Mouse (Mus musculus): ENCODE measurements at regions not wholly inside any gene's neighbourhood (a gene's known extent, or its start where the extent isn't known, plus 50 kb on each side); places are given as distances from the start of the nearest gene placed in this dataset.

DNA sequence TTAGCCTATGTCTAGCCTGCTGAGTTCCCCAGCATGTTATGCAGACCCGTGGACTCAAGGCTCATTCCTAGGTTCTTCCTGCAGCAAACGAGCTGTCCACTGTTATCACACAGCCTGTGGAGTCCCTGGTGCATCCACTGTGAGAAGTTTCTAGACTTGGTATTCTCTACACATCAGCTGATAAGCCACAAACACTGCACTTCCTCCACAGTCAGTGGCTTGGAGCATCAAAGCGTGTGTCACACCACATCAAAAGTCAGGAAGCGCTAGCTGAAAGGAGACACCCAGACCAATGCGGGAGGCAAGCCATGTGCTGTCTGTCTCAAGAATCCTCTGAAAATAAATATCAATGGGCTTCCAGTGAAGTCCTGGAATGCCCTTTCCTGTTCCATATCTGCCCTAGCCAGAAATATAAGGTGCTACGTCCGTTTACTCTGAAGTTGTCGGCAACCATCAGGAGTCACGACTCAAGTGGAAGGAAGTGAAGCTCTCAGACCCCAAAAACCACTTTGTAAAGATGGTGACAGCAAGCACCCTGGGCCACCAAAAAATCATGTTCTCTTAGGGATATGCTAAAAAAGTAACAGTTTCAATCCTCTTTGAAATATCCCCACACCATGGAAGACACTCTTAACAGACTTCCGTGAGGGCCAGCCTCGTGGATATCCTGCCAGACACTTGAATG is 227.7 kb downstream of the Adgrl2 start:
- no peak for DNase-seq (ENCODE audit: low spot score)

DNA sequence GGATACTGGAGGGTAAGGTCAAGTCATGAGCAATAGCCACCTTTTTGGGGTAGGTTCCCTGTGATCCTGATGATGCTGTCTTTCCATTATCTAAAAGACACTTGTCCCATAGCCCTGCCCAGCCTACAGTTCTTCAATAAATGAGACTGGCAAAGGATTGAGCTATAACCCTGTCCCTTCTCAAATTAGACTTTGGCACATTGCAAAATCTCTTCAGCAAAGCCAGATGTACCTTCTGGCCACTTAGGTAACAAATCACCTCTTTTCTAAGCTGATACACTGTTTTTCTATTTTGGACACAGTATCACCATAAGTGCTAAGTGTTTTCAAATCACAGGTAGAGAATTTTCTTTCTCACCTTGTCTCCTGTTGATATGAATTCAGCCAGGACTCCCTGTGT is 228.8 kb downstream of the Adgrl2 start:
- DNase-seq (ENCODE audit: low spot score), result no peak

DNA sequence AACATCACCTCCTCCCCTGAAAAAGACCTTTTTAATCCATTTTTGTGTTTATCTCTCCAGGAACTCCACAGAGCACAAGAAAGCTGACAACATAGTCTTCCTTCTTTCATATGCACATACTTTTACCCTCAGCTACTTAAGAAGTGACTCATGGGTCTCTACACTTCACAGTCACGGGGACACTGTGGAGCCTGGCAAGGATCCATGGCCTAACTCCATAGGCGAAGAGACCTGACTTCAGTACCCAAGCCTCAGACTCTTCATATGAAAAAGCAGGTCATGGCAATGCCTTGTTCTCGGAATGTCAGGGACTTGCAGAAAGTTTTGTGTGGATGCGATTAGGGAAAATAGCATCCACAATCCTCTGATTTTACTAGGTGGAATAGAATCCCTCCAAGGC is 230.9 kb downstream of the Adgrl2 start:
- DNase-seq (ENCODE audit: low spot score), result no peak

DNA sequence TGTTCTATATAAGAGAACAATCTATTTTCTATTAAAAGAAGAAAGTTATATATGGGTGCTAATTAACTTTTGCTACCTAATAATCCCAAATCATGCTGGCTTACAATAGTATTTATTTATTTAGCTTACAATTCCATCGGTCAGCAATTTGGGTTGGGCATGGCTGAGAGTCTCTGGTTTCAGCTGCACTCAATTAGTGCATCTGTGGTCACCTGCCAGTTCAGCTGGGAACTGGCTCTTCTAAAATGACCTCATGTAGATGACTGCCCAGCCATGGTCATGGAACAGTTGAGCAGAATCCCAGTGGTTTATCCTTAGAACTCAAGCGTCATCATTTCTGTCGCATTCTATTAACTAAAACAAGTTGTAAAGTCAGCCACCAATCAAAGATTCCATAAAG is 244.1 kb downstream of the Adgrl2 start:
- no peak for DNase-seq (ENCODE audit: low spot score)

DNA sequence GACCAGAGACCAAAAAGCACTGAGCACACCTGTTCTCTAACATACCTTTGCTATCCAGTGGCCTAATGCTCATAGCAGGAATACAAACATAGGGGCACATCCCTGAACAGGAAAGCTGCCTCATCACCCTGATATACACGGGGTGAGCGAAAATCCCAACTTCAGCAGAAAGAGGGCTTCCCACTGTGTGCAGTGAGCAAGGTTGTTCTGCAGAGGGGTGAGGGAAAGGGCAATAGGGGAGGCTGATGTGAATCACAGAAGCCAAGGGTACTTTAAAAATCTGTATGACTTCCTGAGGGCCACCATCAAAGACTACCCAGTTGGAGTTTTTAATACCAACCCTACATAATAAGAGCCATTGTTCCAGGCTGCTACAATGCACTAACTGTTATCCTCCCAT is 245.7 kb downstream of the Adgrl2 start:
- DNase-seq (ENCODE audit: low spot score), result no peak

DNA sequence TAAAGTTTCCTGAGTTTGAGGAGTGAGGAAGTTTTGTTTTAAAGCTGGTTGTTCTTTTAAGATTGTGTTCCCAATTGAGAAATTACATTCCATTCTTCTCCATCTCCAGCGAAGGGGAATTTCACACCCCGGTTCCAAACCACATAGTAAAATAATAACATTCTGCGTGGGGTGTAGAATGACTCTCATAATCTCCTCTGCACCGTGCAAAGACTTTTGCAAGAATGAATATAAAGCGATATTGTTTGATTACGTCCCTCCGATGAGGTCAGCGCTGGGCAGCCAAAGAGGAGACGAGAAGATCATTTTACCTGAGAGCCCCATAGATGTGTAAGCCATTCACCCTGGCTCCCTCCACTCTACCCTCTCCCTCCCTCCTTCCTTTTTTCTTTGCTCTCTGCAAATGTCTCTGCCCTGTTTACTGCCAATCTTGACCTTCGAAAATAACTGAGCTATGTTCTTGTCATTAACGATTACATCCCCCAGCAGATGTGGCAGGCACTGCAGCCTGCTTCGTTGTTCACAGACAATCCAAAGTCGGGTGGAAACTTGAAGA is 256.1 kb downstream of the Adgrl2 start:
- DNase-seq (ENCODE audit: low spot score), result no peak

DNA sequence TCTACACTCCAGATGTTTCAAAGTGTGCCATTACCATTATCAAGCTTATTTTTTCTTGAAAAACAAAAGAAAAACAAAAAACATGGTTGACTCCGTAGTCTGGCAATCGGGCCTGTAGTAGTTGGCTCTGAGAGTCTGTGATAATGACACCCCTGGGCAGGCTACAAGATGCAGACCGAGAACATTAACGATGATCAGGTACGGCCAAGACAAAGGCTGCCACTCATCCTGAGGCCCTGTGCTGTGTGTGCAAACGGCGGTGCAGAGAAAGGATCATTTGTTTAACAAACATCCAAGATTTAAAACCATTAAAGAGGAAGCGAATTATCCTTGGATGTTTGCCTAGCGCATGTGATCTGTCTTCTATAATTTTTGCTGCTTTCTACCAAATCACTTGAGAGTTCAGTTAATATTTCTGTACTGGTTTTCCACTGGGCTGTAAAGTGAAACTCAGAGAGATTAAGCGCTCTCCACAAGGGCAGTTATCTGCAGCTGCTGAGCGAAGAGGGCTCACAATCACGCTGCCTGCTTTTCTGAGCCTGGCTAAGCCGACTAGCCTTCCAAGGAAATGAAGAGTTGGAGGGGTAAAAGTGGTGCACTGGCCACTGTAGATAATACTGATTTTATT is 257.0 kb downstream of the Adgrl2 start:
- DNase-seq (ENCODE audit: low spot score), result no peak

DNA sequence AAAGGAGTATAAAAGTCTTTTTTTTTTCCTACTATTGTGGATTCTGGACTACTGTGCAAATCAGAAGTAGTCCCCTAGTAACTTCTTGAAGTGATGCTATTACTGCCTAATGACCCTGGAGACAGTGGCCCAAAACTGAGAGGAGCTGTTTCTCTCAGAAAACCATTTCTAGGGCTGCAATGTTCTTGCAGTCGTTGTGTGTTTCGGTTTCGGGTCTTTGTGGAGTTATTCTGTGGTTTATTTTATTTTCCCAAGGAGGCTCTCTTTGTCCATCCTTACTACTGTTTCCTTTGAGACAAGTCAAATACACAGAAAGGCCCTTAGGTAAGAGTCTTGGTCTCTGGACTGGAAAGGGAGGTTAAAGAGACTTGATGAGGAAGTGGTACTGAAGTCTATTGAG is 258.9 kb downstream of the Adgrl2 start:
- no peak for DNase-seq (ENCODE audit: low spot score)

DNA sequence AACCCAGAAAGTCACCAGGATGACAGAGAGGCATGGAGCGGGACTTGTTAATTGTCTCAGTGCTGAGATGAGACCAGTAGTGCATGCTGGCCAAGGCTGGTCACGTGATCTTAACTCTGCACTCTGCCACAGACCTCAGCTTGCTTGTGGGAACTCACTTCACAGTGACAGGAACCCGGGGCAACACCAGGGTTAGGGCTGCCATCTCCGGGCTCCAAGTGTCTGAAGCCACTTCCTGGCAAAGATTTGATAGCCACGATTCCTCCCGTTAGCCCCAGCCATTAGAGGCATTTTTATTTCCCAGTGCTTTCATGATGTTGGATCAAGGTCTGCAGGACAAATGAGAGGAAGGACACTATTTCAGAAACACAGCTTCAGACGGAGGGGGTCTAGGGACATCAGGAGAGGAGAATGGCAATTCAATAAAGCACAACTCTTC is 261.1 kb downstream of the Adgrl2 start:
- peak; percentile 2 for DNase-seq (ENCODE audit: low spot score)

DNA sequence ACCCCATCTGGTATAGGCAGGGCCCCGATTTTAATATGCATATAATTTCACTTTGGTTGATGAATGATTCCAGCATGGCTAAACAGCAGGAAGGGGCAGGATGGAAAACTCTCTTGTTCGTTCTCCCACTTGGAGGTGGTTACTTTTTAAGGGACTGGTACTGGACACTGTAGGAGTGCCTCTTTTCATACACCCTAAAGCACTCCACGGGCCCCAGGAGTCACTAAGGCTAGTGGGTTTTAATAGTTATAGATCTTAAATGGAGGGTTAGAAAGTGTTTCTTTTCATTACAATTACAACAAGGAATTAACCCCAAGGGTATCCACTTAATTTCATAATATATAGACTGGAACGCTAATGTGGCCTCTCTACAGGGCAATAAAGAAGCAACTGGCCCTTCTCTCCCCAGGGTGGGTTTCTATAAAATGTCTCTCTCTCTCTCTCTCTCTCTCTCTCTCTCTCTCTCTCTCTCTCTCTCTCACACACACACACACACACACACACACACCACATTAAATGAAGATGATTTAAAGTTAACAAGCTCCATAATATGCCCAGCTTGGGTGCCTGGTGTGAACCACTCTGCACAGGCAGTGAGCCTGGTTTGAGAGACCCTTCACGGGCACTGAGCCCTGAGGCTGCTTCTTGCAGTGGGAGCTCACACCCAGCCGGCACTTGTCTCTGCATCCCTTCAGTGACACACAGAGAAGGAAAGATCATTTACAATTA is 261.7 kb downstream of the Adgrl2 start:
- no peak for DNase-seq (ENCODE audit: low spot score)

DNA sequence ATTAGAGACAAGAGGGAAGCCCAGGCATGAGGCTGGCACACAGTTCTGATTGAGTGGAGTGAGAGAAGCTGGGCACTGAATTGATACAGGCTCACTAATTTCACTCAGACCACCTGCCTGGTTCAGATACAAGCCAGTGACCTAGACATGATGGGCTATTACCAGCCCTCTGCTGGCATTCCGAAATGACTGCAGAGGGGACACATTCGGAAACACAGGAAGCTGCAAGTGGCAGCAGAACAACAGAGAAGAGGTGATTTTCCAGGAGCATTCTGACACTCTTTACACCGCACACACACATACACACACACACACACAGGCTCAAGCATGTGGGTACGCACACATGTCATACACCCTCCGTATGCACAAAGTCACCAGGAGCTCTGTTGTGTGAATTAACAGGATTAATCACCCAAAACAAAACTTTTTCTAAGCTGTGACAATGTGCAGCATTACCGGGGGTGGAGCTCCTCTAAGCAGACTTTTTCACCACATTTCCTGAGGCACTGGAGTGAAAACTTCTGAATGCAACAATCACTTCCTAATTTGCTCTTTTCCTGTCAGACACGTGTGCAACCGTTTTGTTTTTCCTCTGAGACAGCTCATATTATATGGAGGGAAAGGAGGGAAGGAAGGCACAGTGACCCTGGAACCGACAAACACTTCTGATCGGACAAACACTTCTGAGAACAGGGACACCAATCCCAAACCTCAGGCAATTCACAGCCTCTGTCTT is 263.6 kb downstream of the Adgrl2 start:
- DNase-seq (ENCODE audit: low spot score), result no peak

DNA sequence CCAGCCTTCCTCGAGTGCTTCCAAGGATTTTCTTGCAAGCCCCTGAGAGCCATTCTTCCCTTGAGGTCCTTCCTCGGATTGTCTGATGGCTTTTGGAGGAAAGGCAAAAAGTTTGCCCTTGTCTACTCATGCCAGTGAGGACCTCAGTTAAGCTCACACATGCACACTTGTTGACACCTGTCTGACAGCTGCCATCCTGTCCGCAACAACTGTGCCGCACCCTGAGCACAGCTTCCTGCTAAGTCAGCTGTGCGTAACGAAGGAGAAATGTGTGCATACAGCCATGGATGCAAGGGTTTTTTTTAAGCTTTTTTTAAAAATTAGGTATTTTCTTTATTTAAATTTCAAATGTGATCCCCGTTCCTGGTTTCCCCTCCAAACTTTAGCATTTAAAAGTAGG is 293.8 kb downstream of the Adgrl2 start:
- no peak for DNase-seq (ENCODE audit: low spot score)

DNA sequence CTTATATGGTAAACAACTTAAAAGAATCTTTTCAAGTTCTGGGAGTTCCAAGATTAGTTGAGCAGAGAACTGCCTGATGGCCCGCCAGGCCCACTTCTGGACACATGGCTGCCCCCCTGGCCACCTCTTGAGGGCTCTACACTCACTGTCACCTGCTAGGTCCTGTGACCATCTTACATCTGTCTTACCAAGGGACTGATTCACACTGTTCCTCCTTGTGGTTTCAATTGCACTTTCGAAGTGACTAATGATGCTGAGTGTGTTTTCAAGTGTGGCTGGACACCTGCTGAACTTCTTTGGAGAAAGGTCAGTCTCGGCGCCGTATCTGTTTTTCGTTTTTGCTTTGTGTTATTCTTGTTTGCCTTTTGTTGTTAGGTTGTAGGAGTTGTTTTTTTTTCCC is 294.9 kb downstream of the Adgrl2 start:
- no peak for DNase-seq (ENCODE audit: low spot score)

DNA sequence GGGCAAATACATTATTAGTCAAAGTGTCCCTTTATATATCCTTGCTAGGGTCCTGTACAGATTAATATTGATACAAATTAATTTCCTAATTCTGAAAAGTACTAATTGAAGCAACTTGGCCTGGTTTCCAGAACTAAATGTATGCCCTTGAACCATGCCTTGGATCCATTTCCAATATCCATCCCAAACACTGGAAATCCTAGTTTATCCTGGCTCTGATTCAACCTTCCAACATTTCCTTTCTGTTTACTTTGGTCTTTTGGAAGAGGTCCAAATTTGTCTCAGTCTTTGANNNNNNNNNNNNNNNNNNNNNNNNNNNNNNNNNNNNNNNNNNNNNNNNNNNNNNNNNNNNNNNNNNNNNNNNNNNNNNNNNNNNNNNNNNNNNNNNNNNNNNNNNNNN is 307.2 kb downstream of the Adgrl2 start:
- no peak for DNase-seq (ENCODE audit: low spot score)

DNA sequence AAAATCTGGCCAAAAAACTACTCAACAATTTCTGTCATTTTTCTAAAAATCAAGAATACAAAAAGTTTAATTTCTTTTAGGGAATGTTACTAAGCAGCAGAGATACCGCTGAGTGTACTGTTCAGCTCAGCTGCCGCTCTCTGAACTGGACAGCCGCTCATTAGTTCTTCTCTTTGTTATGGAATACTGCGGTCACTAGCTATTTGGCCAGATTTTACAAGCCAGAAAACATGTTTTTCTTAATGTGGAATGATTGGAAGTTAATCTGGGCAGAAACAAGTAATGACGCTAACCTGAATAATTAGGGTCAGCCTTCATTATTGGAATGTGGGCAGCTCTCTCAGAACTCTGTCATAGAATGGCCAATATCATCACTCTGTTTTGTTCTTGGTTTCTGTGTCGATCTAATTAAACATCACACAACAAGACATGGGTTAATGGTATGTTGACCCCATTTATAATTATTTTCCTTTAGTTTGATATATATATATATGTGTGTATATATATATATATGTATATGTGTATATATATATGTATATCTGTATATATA is 307.8 kb downstream of the Adgrl2 start:
- DNase-seq (ENCODE audit: low spot score), result no peak

DNA sequence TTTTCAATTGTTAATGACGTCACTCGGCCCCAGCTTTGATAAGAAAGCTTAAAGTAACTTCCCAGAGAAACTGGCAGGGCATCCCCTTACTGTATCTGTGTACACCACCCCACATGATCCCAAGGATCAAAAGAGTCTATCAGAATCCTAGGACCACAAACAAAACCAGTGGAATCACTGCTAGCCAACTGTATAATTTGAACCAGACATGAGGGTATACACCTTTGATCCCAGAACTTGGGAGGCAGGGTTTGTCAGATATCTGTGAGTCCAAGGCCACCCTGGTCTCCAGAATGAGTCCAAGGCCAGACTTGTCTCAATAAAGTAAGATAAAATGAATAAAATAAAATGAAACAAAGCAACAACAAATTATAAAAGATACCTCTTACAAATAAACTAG is 309.2 kb downstream of the Adgrl2 start:
- DNase-seq (ENCODE audit: low spot score), result peak; percentile 12

DNA sequence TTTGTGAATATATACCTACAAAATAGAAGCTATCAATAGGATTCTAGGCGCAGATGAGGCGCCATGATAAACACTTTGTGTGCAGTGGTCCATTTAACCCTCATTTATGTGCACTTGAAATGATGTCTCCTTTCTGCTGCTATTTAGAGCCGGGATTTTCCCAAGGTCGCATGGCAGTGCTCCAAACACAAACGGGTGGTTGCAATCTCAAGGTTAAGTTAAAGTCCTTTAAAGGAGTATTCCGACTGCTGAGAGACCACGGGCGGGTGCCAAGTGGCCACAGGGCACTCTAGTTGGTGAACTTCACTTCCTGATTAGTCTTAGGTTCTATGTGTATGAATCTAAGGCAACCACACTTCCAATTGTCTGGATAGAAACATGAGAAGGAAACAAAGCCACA is 309.6 kb downstream of the Adgrl2 start:
- DNase-seq (ENCODE audit: low spot score), result peak; percentile 58

DNA sequence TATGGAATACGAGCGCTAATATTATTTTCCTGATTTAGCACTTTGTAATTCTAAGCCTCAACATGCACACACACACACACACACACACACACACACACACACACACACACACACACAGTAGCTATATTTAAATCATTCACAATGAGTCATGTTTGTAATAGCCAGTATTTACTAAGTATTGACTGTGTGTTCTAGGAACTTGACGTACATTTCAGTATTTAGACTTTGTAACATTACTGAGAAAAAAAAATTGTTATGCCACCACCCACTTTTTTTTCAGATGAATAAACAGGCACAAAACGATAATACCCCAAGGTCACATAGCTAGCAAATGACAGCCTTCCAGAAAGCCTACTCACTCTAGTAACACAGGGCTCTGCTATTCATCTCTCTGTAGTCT is 310.3 kb downstream of the Adgrl2 start:
- no peak for DNase-seq (ENCODE audit: low spot score)

DNA sequence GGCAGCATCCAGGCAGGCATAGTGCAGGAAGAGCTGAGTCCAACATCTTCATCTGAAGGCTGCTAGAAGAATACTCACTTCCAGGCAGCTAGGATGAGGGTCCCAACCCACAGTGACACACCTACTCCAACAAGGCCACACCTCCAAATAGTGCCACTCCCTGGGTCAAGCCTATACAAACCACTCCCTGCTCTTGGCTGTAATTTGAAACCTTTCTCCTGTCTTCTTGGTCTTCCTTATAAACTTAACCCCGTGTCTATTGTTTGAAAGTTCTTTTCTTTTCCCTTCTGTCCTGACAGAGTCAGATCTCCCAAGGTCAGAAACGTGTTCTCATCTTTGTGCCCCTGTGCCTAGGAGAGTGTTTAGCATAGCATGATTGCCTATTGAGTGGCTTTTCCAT is 311.2 kb downstream of the Adgrl2 start:
- DNase-seq (ENCODE audit: low spot score), result no peak

DNA sequence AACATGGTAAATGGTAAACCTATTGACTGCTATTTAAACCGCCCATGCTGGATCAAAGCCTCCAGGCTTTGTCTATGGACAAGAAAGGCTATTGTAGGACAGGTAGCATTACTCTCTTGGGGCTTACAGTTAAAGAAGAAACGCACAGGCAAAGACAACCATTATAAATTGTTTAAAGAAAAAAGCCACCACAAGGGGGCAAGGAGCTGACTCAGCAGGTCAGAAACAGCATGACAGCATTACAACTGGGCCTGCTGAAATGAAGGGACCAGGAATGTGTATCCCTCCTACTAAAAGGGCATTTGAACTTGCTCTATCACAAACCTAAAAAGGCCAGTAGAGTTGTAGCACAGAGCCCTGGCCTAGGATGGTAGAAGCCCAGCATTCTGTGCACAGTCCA is 314.3 kb downstream of the Adgrl2 start:
- DNase-seq (ENCODE audit: low spot score), result no peak

DNA sequence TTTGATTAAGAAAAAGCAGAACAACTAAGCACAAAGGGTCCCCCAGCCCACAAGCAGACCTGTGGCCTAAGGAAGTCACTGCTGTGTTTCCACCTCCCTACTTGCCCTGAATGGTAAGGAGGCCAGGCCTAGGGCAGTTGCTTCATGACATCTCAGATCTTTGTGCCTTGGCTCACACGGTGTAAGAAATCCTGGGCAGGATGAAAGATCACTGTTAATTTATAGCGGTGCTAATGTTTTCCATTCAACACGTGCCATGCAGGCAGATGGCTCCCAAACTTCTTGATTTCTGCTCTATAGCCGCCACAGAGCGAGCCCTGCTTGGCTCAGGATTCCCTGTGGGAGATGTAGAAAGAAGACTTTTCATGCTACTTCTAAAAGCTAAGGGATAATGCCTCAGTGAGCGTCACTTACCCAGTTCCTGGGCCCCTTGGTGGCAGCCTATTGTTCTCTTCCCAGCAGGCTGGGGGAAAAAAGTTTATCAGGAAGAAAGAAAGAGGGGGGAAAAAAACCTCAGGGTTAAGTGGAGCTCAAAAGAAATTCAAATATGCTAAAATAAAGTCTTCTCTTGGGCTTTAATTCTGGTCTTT is 327.4 kb downstream of the Adgrl2 start:
- DNase-seq (ENCODE audit: low spot score), result no peak

DNA sequence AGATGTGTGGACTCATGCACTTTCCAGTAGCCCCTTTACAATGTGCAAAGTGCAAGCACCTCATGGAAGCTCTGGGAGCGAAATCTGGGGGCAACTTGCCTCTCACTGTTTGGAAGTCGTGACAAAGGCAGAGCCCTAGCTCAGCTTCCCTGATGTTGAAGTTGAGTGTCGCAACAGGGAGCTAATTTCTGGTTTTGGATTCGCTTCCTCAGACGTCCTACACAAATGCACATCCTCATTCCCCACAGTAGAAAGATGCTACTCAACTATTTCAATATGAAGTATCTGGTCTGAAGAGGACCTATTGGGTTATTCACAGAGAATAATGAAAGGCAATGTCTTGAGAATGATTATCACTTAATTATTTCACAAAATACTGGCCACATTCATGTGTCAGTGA is 331.3 kb downstream of the Adgrl2 start:
- DNase-seq (ENCODE audit: low spot score), result no peak
